Mouse (Mus musculus): ENCODE measurements around the gene Nmur1.

Gene Nmur1

GRCm38 (mm10) chr1:86440887-86441723 is 15.1 kb upstream of the Nmur1 start:
- peak; percentile 49 for DNase-seq (ENCODE audit: low read depth, low spot score)

GRCm38 (mm10) chr1:86440171-86440886 is 14.3 kb upstream of the Nmur1 start:
- DNase-seq (ENCODE audit: low read depth, low spot score), result peak; percentile 98

- DNase-seq (ENCODE audit: low read depth, low spot score), result no peak
Measured at GRCm38 (mm10) chr1:86439487-86440170, 13.6 kb upstream of the Nmur1 start.

- DNase-seq (ENCODE audit: low read depth, low spot score), result no peak
Measured at GRCm38 (mm10) chr1:86438501-86438900, 12.5 kb upstream of the Nmur1 start.

DNA sequence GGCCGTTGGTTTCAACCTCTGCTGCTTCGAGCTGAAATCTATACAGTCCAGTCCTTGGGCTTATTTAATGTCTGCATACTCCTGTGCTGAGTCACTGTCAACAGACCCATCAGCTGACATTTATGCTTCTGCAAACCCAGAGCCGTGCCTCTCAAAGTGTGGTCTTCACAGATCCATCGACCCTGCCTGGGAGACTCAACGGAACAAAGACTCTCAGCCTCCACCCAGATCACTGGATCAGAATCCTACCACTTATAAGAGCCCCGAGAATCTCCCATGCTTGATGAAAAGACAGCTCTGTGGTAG is 11.9 kb upstream of the Nmur1 start:
- DNase-seq (ENCODE audit: low read depth, low spot score), result no peak

DNA sequence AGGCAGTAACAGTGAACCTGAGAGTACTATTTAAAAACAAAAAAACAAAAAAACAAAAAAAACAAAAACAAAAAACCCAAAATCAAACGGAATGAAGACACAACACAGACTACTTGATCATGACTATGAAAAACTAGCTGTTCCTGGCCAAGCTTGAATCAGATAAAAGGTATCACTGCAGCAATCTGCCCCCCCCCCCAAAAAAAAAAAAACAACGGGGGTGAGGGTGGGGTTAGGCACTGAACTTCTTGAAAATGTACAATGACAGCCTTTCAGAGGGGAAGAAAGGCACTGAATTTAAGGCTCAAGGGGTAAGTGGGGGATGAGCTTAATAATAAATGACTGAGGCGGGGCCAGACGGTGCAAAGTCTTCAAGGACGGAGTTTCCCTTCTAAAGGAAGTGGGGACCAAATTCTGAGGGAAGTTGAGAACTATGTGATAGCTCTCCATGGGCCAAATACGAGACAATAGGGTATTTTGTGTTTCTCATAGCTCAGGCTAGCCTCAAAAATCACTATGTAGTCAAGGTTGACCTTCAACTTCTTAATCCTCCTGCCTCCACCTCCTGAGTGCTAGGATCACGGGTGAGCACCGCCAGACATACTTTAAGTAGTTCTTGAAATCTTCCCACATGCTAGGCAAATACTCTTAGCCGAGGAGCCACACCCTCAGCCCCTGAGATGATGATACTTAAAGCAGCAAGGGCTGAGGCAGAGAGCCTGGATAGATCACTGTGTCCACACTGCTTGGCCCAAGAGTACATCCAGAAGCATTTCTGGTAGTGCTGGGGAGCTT is 11.4 kb upstream of the Nmur1 start:
- DNase-seq (ENCODE audit: low read depth, low spot score), result peak; percentile 44

DNA sequence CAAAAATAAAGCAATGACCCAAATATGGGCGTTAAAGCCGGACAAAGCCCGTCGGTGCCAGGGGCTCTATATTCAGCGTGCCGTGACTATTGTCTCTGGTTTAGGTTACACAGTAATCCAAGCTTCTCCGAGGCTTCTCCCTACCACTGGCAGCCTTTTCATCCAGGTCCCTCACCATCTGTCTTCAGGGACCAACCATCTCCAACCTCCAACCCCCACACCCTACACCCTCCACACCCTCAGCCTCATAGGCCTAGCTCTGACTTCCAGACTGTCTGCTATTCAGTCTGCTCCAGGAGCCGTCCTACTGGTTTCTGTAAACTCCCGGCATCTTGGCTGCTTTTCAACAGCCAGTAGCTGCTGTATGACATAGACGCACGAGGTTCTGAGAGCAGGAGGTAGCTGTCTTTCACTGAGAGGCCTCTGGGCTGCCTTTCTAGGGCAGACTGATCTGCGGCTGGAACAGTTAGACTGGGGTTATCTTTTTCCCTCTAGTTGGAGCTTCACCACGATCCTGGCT is 9.3 kb upstream of the Nmur1 start:
- DNase-seq (ENCODE audit: low read depth, low spot score), result no peak

DNA sequence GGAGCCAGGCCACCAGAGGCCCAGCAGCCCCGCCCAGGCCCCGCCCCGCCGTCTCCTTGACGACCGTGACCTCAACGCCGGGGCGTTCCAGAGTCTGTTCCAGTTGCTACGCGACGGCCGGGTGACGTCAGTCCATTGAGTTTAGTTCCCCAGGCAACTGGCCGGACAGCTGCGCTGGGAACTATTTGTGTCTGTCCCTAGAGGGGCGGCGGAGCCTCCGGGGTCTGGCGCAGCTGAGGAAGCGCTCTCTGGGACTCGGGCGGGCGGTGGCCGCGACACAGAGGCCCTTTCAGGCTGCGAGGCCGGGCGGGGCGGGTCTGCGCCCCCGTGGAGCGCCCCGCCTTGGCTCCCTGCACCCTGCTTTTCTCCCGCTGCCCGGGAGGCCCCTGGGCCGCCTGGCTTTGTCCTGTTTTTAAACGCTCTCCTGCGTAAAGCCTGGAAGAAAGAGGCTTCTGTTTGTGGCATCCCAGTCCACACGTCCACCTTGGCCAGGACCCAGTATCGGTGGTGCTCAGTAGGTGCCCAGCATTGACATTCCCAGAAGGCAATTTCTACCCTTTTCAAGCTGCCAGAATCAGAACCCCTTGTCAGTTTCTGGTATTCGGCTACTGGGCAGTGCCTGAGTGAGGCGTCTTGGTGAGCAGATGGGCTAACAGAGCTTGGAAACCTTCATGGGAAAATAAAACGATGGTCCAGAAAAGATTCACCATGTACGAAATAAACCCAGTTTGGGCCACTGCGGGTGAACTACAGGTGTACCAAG is 8.6 kb upstream of the Nmur1 start:
- peak; percentile 99 for DNase-seq (ENCODE audit: low read depth, low spot score)

GRCm38 (mm10) chr1:86434001-86434400 is 8.0 kb upstream of the Nmur1 start:
- no peak for DNase-seq (ENCODE audit: low read depth, low spot score)

DNA sequence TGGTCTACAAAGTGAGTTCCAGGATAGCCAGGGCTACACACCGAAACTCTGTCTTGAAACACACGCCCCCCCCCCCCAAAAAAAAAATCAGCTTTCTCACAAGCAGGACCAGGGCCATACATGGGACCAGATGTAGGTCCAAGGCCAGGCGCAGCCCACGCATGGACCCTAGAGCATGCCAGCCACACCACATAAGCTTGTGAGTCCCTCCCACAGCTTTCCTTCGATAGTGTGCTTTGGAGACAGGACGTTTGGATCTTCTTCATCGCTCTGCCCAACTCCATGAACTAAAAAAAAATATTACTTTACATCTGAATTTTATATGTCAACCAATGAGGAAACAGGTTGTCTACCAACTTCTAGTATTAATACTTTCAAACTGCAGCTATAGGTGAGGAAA is 7.3 kb upstream of the Nmur1 start:
- DNase-seq (ENCODE audit: low read depth, low spot score), result no peak

DNA sequence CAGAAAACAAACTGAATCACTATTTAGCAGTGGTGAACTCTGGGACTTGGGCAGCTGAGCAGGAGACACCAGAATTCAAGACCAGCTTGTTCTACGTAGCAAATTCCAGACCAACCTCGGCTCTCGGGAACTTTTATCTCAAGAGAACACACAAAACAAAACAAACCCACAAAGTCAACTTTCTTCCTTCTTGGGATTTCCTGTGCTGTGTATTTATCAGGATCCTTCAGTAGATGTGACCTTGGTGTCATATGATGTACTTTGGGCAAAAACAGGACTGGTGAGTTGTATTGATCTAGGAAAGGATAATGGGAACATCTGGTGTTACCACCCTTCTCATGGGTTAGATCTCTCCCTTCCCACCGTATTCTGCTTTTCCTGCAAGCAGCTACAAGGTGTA is 6.8 kb upstream of the Nmur1 start:
- DNase-seq (ENCODE audit: low read depth, low spot score), result no peak

DNA sequence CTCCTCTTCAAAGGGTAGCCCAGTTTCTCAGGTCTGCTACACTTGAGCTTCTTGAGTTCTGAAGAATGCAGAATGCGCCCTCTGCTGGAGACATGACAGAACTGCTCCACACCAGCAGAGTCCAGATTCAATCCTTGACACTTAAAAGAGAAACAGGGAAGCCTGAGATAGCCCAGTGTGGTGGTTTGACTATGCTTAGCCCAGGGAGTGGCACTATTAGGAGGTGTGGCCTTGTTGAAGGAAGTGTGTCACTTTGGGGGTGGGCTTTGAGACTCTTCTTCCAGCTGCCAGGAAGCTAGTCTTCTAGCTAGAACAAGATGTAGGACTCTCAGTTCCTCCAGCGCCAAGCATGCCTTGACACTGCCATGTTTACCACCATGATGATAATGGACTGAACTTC is 4.0 kb upstream of the Nmur1 start:
- peak; percentile 97 for DNase-seq (ENCODE audit: low read depth, low spot score)

- peak; percentile 26 for DNase-seq (ENCODE audit: low read depth, low spot score)
Measured at GRCm38 (mm10) chr1:86424835-86425547, 1.0 kb downstream of the Nmur1 start.

- DNase-seq (ENCODE audit: low read depth, low spot score), result no peak
Measured at GRCm38 (mm10) chr1:86424336-86424735, 1.7 kb downstream of the Nmur1 start.

DNA sequence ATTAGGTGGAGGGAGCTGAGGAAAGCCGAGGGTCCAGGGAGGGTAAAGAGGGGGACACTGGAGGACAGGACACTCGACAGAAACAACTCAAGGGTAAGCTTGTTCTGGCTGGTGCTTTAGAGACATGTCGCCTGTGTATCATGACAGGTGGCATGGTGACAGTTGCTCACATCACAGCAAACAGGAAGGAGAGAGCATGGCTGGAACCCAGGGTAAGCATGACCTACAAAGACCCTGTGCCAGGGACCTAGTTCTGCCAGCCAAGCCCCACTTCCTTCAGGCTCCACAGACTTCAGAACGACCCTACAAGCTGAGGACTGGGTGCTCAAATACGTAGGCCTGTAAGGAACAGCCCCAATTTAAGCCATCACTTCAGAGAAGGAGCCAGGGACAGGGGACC is 2.1 kb downstream of the Nmur1 start:
- no peak for DNase-seq (ENCODE audit: low read depth, low spot score)

GRCm38 (mm10) chr1:86421007-86421406 is 5.0 kb downstream of the Nmur1 start:
- no peak for DNase-seq (ENCODE audit: low read depth, low spot score)

- DNase-seq (ENCODE audit: low read depth, low spot score), result peak; percentile 42
Measured at GRCm38 (mm10) chr1:86416321-86416720, 9.7 kb downstream of the Nmur1 start.

- DNase-seq (ENCODE audit: low read depth, low spot score), result peak; percentile 33
Measured at GRCm38 (mm10) chr1:86415612-86416184, 10.3 kb downstream of the Nmur1 start.

DNA sequence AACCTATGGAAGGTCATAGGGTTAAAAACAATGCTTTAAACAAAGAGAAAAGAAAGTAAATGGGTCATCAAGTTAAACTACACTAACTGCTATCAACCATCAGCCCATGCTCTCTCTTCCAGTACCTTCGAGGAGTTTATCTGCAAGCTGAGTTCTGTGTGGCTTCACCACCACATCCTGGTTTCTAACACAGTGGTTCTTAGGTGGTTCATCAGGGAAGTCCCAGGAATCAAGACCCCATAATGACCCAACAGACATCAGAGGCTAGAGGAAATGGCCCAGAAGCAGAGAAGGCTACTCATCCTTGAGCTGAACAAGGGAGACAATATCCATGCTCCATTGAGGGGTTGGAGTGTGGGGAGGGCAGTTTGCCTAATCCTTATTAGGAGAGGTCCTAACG is 10.9 kb downstream of the Nmur1 start:
- DNase-seq (ENCODE audit: low read depth, low spot score), result no peak

GRCm38 (mm10) chr1:86414715-86415114 is 11.3 kb downstream of the Nmur1 start:
- no peak for DNase-seq (ENCODE audit: low read depth, low spot score)

Measured in R1 (cell line).